In the genomic region with DNA sequence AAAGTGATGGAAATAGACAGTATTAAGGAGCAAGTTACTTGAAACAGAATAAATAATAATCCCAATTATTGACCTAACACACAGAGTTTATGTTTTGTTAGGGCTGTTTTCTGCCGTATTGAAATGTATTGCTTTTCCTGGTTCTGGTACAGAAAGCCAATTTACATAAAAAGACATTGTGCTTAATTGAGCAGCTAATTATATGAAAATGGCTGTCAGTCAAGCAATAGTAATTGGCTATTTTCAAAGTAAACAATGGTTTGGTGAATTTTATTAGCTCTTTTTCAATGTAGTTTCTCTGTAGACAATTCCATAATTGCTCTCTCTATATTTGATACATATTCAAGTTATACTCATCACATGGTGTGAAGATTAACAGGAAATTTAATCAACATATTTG, we compare ENCODE assay signal across 27 mouse cellular contexts.
DNase-seq lines count a peak whose midpoint lies in the region; ATAC-seq and TF ChIP-seq lines count a peak whose summit lies in the region.
"Had no signal": no experiment of that assay in that cellular context is flagged by ENCODE, and none has a peak within 500 bp of the region (broad histone marks: within the 10 kb centered on the region; RNA-seq: fewer than 3 reads in every experiment).

No protein-coding gene starts in this region.

- DNase-seq in hindbrain, postnatal 0 days (ENCODE audit: low spot score), result peak; percentile 3
- DNase-seq in hindbrain, embryonic 14.5 days (ENCODE audit: low spot score), result no peak
- peak; percentile 86 for DNase-seq in retina, postnatal 1 day
- DNase-seq in midbrain, embryonic 11.5 days (ENCODE audit: low spot score, missing footprints), result no peak
- DNase-seq: adrenal gland, adult 2 months; adrenal gland, postnatal 14 days; B cell, adult 2 months; cerebellum, adult 11-12 months; cerebellum, adult 8-10 months; cerebellum, postnatal 10 days; cerebellum, postnatal 36 days; embryo, embryonic 11 days; gastrocnemius, adult 2 months; gastrocnemius, postnatal 14 days had no signal

- no peaks in the 10 kb centered on the region for H3K9me3 ChIP-seq in forebrain, embryonic 13.5 days (replicated peaks)
- no peaks in the 10 kb centered on the region for H3K9me3 ChIP-seq in forebrain, embryonic 15.5 days
- no peaks in the 10 kb centered on the region for H3K9me3 ChIP-seq in hindbrain, postnatal 0 days (ENCODE audit: low read length)
- no peaks in the 10 kb centered on the region for H3K9me3 ChIP-seq in hindbrain, embryonic 14.5 days (ENCODE audit: control insufficient read depth, low read length)
- no peaks in the 10 kb centered on the region for H3K9me3 ChIP-seq in midbrain, embryonic 11.5 days (ENCODE audit: control insufficient read depth, low read length)
- H3K9me3 ChIP-seq: embryonic facial prominence, embryonic 10.5 days; embryonic facial prominence, embryonic 13.5 days; hindbrain, embryonic 12.5 days had no signal

- no peaks in the 10 kb centered on the region for H3K4me1 ChIP-seq in forebrain, embryonic 13.5 days
- no peaks in the 10 kb centered on the region; the same call in 1 of the 2 replicates for H3K4me1 ChIP-seq in forebrain, embryonic 15.5 days
- H3K4me1 ChIP-seq in hindbrain, postnatal 0 days (ENCODE audit: insufficient read depth, low read length), result no peaks in the 10 kb centered on the region
- no peaks in the 10 kb centered on the region for H3K4me1 ChIP-seq in hindbrain, embryonic 14.5 days (replicated peaks; ENCODE audit: control insufficient read depth, insufficient read depth, low read length)
- H3K4me1 ChIP-seq in midbrain, embryonic 11.5 days (ENCODE audit: control insufficient read depth, insufficient read depth, low read length), result no peaks in the 10 kb centered on the region
- H3K4me1 ChIP-seq: embryonic facial prominence, embryonic 10.5 days; embryonic facial prominence, embryonic 13.5 days; hindbrain, embryonic 12.5 days had no signal

- no peak for TF ChIP-seq CTCF in hindbrain, postnatal 0 days (IDR thresholded peaks at IDR 0.05; ENCODE audit: low read depth)

- H3K4me3 ChIP-seq in forebrain, embryonic 13.5 days, result no peak overlapping the region
- no peak overlapping the region for H3K4me3 ChIP-seq in forebrain, embryonic 15.5 days
- no peak overlapping the region for H3K4me3 ChIP-seq in hindbrain, postnatal 0 days (ENCODE audit: low read length)
- no peak overlapping the region for H3K4me3 ChIP-seq in hindbrain, embryonic 14.5 days (replicated peaks; ENCODE audit: low read length)
- no peak overlapping the region for H3K4me3 ChIP-seq in midbrain, embryonic 11.5 days (ENCODE audit: low read depth, low read length)
- H3K4me3 ChIP-seq: embryonic facial prominence, embryonic 10.5 days; embryonic facial prominence, embryonic 13.5 days; erythroblast, embryonic 14.5 days; gastrocnemius, adult 2 months; hindbrain, embryonic 12.5 days had no signal

- WGBS in forebrain, embryonic 13.5 days, result 12% methylated on average over 1 of the region's 1 CpGs
- WGBS in forebrain, embryonic 15.5 days, result 6% methylated on average over 1 of the region's 1 CpGs
- WGBS in hindbrain, postnatal 0 days, result 33% methylated on average over 1 of the region's 1 CpGs
- WGBS in hindbrain, embryonic 14.5 days, result 30% methylated on average over 1 of the region's 1 CpGs
- WGBS in midbrain, embryonic 11.5 days, result 76% methylated on average over 1 of the region's 1 CpGs

- no peak overlapping the region for H3K27ac ChIP-seq in forebrain, embryonic 13.5 days
- H3K27ac ChIP-seq in forebrain, embryonic 15.5 days (replicated peaks), result no peak overlapping the region
- no peak overlapping the region for H3K27ac ChIP-seq in hindbrain, postnatal 0 days
- no peak overlapping the region for H3K27ac ChIP-seq in hindbrain, embryonic 14.5 days
- H3K27ac ChIP-seq in midbrain, embryonic 11.5 days (ENCODE audit: low read depth, low read length), result no peak overlapping the region
- H3K27ac ChIP-seq: embryonic facial prominence, embryonic 10.5 days; embryonic facial prominence, embryonic 13.5 days; gastrocnemius, adult 2 months; hindbrain, embryonic 12.5 days had no signal

- ATAC-seq in forebrain, embryonic 13.5 days, result 0 out of 2 replicates have a peak, but pooled peaks have one; percentile 53
- no peak for ATAC-seq in forebrain, embryonic 15.5 days (replicated peaks)
- ATAC-seq in hindbrain, postnatal 0 days, result no peak
- ATAC-seq in hindbrain, embryonic 14.5 days (ENCODE audit: low FRiP score), result no peak
- ATAC-seq in midbrain, embryonic 11.5 days (ENCODE audit: low FRiP score), result no peak
- ATAC-seq in monocyte, adult 5-6 weeks (replicated peaks; ENCODE audit: insufficient number of reproducible peaks, low FRiP score, low TSS enrichment, poor library complexity, severe bottlenecking), result no peak
- ATAC-seq: hindbrain, embryonic 16.5 days; inflammation-experienced regulatory T-cells, adult 6 months; intestine, embryonic 16.5 days had no signal

- no peaks in the 10 kb centered on the region for H3K27me3 ChIP-seq in forebrain, embryonic 13.5 days
- H3K27me3 ChIP-seq in forebrain, embryonic 15.5 days, result no peaks in the 10 kb centered on the region
- no peaks in the 10 kb centered on the region for H3K27me3 ChIP-seq in hindbrain, postnatal 0 days (ENCODE audit: insufficient read depth, low read length)
- no peaks in the 10 kb centered on the region for H3K27me3 ChIP-seq in hindbrain, embryonic 14.5 days (ENCODE audit: control insufficient read depth, insufficient read depth, low read length)
- H3K27me3 ChIP-seq in midbrain, embryonic 11.5 days (ENCODE audit: control insufficient read depth, insufficient read depth, low read length), result no peaks in the 10 kb centered on the region
- H3K27me3 ChIP-seq: CH12.LX; embryonic facial prominence, embryonic 13.5 days; hindbrain, embryonic 12.5 days had no signal

- H3K4me2 ChIP-seq in forebrain, embryonic 13.5 days, result no peak overlapping the region
- no peak overlapping the region for H3K4me2 ChIP-seq in forebrain, embryonic 15.5 days (replicated peaks)
- H3K4me2 ChIP-seq in hindbrain, postnatal 0 days (ENCODE audit: low read depth, low read length), result no peak overlapping the region
- no peak overlapping the region for H3K4me2 ChIP-seq in hindbrain, embryonic 14.5 days (replicated peaks)
- no peak overlapping the region for H3K4me2 ChIP-seq in midbrain, embryonic 11.5 days
- H3K4me2 ChIP-seq: embryonic facial prominence, embryonic 13.5 days; heart, embryonic 11.5 days; hindbrain, embryonic 12.5 days had no signal

- H3K9ac ChIP-seq in forebrain, embryonic 13.5 days, result no peak overlapping the region
- no peak overlapping the region for H3K9ac ChIP-seq in forebrain, embryonic 15.5 days (replicated peaks)
- H3K9ac ChIP-seq in hindbrain, postnatal 0 days (replicated peaks; ENCODE audit: low read length), result no peak overlapping the region
- no peak overlapping the region for H3K9ac ChIP-seq in hindbrain, embryonic 14.5 days
- no peak overlapping the region for H3K9ac ChIP-seq in midbrain, embryonic 11.5 days (ENCODE audit: low read length)
- H3K9ac ChIP-seq: embryonic facial prominence, embryonic 13.5 days; hindbrain, embryonic 12.5 days had no signal

- H3K36me3 ChIP-seq in forebrain, embryonic 13.5 days (ENCODE audit: poor library complexity, severe bottlenecking), result no peaks in the 10 kb centered on the region
- no peaks in the 10 kb centered on the region for H3K36me3 ChIP-seq in forebrain, embryonic 15.5 days
- H3K36me3 ChIP-seq in hindbrain, postnatal 0 days (ENCODE audit: insufficient read depth, low read length), result no peaks in the 10 kb centered on the region
- H3K36me3 ChIP-seq in hindbrain, embryonic 14.5 days (replicated peaks; ENCODE audit: control insufficient read depth, insufficient read depth), result no peaks in the 10 kb centered on the region
- H3K36me3 ChIP-seq in midbrain, embryonic 11.5 days (ENCODE audit: control insufficient read depth, insufficient read depth, low read length), result no peaks in the 10 kb centered on the region
- H3K36me3 ChIP-seq: embryonic facial prominence, embryonic 10.5 days; embryonic facial prominence, embryonic 13.5 days; G1E; hindbrain, embryonic 12.5 days had no signal

Comparison
In these comparisons a context has a peak if more than half of its experiments do, and no peak if none do; other contexts are left out.
1. DNase-seq: peak in hindbrain, postnatal 0 days (single experiment) and retina, postnatal 1 day (single experiment); none in hindbrain, embryonic 14.5 days (single experiment) and midbrain, embryonic 11.5 days (single experiment).